In genomic region chr4:40979430-40979829, GRCm38 (mm10) we compare ENCODE assay signal across 43 mouse cellular contexts. TPM values are rescaled to one million over a fixed set of nuclear protein-coding genes. Genes with fewer than 3 reads are reported as not detected.
"Had no signal": no experiment of that assay in that cellular context is flagged by ENCODE, and none has a peak within 500 bp of the region (broad histone marks: within the 10 kb centered on the region; RNA-seq: fewer than 3 reads in every experiment).

No protein-coding gene starts in this region.

- H3K27ac ChIP-seq: heart, embryonic 13.5 days; heart, embryonic 15.5 days; hindbrain, embryonic 10.5 days; hindbrain, embryonic 12.5 days; hindbrain, embryonic 13.5 days; hindbrain, embryonic 14.5 days; hindbrain, embryonic 15.5 days; hindbrain, postnatal 0 days; intestine, embryonic 15.5 days; kidney, embryonic 15.5 days; kidney, postnatal 0 days; layer of hippocampus, adult 2 months; left cerebral cortex, adult 2 months had no signal

- H3K27me3 ChIP-seq: heart, embryonic 12.5 days; heart, embryonic 13.5 days; heart, embryonic 15.5 days; hindbrain, embryonic 12.5 days; hindbrain, embryonic 13.5 days; hindbrain, embryonic 15.5 days; intestine, embryonic 15.5 days; kidney, embryonic 15.5 days had no signal

- H3K4me3 ChIP-seq: heart, embryonic 12.5 days; heart, embryonic 13.5 days; heart, embryonic 15.5 days; hindbrain, embryonic 10.5 days; hindbrain, embryonic 12.5 days; hindbrain, embryonic 13.5 days; hindbrain, embryonic 15.5 days; intestine, embryonic 15.5 days; kidney, embryonic 15.5 days; layer of hippocampus, adult 2 months; left cerebral cortex, adult 2 months had no signal

- H3K4me1 ChIP-seq: hindbrain, embryonic 10.5 days; hindbrain, embryonic 12.5 days; hindbrain, embryonic 13.5 days; hindbrain, embryonic 15.5 days; intestine, embryonic 15.5 days; kidney, embryonic 15.5 days had no signal

- DNase-seq: heart, postnatal 10 days; heart, postnatal 14 days; heart, postnatal 36 days; heart, postnatal 4 days; kidney, adult 11 months; kidney, adult 18-20 months; kidney, adult 2 months; kidney, adult 8-10 months; kidney, adult 9 months; kidney, postnatal 10 days; kidney, postnatal 14 days; kidney, postnatal 25 days; kidney, postnatal 36 days; kidney, postnatal 4 days; layer of hippocampus, adult 9-11 months; layer of hippocampus, postnatal 36 days had no signal

RNA-seq across cellular contexts. Expression of gene Spink4, which starts 59.6 kb away (rescaled TPM):
- total RNA-seq: heart, postnatal 36 days; hematopoietic stem cell, adult 5-6 weeks; hindbrain, postnatal 0 days; layer of hippocampus, adult 18-20 months; layer of hippocampus, adult 2 months; layer of hippocampus, adult 8-10 months; layer of hippocampus, postnatal 10 days; layer of hippocampus, postnatal 14 days; layer of hippocampus, postnatal 25 days; layer of hippocampus, postnatal 36 days; left cerebral cortex, adult 18-20 months; left cerebral cortex, adult 2 months; left cerebral cortex, adult 8-10 months had no signal
- polyA plus RNA-seq: hindbrain, embryonic 10.5 days; hindbrain, embryonic 11.5 days; hindbrain, embryonic 12.5 days; hindbrain, embryonic 13.5 days; hindbrain, embryonic 14.5 days; hindbrain, embryonic 15.5 days; hindbrain, embryonic 16.5 days; hindbrain, postnatal 0 days; inflammation-experienced regulatory T-cells, adult 6 months; kidney, embryonic 14.5 days; kidney, embryonic 16.5 days had no signal
